Mouse (Mus musculus) yolk sac, embryonic 10.5 days (tissue): ENCODE measurements around the gene Hoxd12.
A peak's percentile ranks its signal among the peaks of the same experiment; 100 is the strongest.

Experiments used
- DNase-seq: peaks from one replicate; pipeline ENCODE4 v3.0.0-alpha.2; 2017; ENCODE audit warnings: low spot score

The Hoxd12 gene

DNA sequence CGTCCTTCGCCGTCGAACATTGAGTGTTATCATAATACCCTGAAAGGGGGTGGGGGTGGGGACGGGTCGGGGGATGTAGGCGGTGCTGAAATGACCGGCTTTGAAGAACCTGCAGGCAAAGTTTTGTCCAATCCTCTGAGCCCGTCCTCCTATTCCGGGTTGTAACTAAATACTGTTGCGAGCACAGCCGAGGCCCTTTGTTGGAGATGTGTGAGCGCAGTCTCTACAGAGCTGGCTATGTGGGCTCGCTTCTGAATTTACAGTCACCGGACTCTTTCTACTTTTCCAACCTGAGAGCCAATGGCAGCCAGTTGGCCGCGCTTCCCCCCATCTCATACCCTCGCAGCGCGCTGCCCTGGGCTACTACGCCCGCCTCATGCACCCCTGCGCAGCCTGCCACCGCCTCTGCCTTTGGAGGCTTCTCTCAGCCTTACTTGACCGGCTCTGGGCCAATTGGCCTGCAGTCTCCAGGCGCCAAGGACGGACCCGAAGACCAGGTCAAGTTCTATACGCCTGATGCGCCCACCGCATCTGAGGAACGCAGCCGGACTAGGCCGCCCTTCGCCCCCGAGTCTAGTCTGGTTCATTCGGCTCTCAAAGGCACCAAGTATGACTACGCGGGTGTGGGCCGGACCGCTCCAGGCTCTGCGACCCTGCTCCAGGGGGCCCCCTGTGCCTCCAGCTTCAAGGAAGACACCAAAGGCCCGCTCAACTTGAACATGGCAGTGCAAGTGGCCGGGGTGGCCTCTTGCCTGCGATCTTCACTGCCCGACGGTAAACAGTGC is at the start of gene Hoxd12:
Gene Hoxd12 (plus strand): TSS at position 133 of the 785 bp plus-strand sequence.
- no peak for DNase-seq

DNA sequence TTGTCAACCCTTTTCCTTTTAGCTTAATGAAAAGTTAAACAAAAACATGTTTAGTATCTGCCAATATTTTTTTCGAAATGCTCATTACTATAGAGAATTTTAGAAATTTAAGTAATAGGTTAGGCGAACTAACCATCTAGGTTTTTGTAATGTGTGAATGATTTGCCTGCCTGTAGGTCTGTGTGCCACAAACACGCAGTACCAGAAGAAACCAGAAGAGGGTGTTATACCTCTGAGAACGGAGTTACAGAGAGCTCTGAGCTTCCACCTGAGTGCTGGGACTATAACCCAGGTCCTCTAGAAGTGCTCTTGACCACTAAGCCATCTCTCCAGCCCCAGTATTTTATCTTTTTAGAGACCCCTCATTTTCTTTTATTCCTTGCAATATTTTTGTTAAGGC is 39.4 kb upstream of the Hoxd12 start:
- DNase-seq = no peak

DNA sequence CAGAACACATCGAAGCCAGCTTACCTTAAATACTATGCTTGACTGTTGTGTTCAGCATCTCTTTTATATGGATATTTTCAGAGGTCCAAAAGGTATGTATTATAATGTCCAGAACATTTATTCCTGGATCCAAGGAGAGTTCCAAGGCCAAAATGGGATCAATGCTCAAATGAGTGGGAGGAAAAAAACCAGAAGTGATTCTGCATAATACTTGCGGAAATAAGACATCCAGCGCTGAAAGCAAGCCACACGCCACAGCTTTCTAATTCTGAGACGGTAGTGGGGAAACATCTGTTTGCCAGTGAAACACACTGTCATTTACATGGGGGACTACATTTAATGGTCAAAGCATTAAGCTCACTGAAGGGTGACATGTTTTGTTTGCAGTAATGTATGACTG is 32.4 kb upstream of the Hoxd12 start:
- DNase-seq = no peak

DNA sequence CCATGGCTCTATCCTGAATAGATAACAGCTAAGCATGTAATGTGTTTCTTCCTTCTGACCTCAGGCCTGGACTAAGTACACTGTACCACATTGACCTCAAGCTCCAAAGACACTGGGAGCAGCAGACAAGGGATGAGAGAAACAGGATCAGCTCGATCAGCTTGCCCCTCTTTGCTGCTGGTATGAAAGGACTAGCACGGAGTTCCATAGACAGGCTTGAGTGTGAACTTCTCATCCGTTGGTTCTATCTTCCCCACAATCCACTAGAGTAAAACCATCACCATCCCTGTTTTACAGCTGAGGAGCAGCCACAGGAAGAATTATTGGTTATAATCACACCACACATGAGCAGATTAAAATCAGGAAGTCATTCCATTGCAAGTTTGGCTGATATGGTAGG is 29.2 kb upstream of the Hoxd12 start:
- no peak for DNase-seq

DNA sequence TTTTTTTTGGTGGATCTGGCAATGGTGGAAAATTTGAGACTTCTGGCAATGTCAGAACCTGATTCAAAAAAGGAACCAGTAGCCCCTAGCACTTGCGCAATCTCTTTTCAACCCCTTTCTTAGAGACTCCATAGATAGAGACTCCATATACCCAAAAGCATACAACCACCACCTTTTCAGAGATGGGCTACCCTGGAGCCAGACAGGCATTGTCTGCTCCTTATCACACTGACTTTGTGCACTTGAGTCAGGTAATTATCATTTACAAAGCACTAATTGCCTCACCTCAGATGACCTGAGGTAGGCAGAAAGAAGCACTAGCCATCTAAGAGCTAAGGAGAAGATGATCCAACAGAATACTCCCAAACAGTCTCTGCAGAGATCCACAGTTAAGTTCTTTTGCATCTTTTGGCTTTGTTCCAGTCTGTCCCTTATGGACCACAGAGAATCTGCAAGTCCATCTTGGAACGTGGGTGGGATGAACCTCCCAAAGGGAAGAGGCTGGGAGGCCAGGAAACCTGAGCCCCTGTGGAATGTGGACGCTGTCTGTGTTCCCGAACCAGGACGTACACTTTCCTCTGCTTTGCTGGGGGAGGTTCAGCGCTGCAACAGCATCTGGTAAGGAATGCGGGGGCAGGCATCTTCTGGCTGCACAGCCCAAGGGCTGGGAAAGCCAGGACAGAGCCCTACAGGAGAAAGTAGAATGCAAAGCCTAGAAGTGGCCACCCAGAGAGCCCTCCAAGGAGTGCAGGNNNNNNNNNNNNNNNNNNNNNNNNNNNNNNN is 27.5 kb upstream of the Hoxd12 start:
- no peak for DNase-seq

DNA sequence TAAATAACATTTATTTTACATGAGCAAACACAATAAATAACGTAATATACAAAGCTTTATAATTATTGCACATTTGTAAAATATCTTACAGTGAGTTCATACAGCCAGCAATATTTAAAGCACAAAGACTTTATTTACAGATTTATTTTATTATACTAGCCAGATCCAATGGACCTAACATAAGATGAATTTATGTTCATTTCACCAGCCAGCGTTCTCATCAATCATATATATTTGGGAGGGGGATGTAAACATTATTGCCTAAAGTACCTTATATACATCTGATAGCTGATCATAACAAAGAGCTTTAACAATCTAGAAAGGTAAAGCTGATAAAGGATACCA is 21.8 kb upstream of the Hoxd12 start:
- no peak for DNase-seq

DNA sequence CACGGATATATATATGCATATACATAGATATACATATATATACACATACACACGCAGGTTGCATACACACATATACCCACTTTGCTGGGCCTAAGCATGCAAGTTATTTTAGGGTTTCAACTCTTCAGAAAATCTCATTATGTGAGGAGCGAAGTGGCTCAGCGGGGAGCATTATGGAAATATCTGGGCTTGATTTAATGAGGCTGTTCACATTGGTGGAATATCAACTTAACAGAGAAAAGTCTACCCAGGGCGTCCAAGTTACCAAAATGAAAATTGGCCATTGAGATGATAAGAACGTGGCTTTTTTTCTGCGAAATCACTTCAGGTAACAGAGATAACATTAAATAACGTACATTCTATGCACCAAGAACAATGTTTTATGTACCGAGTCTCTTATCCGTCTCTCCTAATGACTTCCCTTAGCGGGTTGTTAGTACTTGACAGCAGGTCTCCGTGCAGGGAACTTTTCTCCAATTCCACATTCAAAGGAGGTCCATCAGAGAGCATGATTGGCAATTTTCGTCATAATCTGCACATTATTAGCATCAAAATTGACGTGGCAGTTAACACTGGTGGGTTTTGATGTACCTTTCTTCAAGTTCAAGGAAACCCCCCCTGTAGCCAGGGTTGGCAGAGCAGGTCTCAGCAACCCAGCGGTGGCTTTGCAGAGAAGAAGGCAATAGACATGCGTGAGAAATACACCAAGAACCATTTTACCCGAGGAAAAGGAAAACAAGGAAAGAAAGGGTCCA is 20.9 kb upstream of the Hoxd12 start:
- DNase-seq = no peak

DNA sequence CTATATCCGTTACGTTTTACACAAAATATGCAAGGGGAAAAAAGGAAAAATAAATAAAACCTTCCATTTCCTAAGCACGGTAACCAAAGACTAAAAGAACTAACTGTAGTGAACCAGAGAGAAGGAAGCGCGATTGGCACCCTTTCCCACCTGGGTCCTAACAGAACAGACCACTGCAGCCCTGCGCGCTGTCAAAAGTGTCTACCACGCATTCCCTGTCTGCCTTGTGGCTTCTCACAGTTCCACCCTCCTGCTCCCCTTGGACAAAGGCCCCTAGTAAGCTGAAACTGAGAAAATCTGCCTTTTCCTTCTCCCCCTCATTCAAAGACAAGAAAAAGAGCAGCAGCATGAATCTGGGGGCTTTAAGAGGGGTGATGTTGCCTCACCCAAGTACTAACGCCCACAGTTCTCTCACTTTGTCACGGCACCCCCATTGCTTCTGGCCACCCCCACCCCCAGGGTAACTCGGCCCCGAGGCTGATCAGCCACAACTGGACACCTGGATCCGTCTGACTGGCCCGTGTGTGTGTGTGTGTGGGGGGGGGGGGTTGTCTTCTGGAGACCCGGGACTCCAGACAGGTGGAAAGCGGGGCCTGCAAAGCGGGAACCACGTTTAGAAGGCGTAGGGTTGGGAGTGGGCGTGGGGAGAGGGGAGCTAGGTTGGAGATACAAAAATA is 19.9 kb upstream of the Hoxd12 start:
- no peak for DNase-seq

DNA sequence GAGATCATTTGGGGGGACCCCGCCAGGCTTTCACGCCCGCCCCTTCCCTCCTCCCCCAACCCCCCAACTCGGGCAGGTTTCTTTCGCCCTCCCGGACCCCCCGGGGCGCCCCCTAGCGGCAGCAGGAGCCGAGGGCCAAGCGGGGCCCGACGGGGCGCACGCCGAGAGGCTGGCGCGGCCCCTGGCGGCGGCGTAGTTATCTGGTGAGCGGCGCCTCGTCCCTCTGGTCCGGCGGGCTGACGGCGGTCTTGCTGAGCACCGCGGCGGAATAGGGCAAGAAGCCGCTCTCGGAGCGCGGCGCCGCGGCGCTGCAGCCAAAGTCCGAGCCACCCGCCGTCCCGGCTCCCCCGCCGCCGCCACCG is 19.4 kb upstream of the Hoxd12 start:
- DNase-seq = peak; percentile 8

DNA sequence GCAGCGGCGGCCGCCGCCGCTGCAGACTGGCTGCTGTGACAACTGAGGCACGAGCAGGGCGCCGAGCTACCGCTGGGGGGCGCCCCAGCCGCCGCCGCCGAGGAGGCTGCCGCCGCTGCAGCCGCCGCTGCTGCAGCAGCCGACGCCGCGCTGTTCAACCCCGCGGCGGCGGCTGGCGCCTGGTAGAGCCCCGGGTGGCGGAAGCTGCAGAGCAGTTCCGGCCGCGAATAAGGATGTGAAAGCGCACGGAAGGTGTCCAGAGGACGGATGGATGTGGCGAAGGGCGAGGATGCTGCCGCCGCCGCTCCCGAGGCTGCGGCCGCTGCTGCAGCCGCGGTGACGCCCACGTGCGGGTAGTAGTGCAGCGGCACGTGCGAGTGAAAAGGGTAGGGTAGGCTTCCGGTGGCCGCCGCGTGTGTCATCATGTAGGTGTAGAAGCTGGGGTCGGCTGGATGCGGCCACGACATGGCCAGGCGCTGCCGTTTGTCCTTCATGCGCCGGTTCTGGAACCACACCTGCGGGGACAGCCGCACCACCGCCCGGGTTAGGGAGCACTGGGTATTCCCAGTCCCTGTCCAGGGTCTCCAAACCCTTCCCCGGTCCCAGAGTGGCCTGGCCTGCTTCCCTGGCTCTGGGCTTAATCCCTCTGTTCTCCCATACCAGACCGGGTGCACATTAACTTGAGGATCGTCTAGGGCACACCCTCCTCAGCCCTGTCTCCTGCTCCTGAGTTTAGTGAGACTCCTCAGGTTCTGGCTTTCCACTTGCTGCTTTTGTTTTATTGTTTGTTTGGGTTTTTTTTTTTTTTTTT is 18.8 kb upstream of the Hoxd12 start:
- peak; percentile 34 for DNase-seq

DNA sequence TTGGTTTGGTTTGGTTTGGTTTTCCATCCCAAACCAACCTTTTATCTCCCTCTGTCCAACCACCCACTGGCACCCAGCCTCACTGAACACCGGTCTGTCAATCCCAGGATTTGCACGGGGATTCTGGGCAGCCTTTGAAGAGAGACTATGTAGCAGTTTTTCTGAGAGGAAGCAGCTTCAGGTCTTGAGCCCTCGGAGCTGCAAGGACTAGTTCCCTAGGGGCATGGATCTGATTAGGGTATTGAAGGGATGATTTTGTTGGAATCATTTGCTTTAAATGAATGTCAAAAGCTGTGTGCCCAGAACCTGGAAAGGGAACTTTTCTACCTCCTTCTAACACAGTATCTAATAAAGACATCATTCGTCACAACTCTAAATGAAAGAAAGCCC is 18.2 kb upstream of the Hoxd12 start:
- peak; percentile 6 for DNase-seq

DNA sequence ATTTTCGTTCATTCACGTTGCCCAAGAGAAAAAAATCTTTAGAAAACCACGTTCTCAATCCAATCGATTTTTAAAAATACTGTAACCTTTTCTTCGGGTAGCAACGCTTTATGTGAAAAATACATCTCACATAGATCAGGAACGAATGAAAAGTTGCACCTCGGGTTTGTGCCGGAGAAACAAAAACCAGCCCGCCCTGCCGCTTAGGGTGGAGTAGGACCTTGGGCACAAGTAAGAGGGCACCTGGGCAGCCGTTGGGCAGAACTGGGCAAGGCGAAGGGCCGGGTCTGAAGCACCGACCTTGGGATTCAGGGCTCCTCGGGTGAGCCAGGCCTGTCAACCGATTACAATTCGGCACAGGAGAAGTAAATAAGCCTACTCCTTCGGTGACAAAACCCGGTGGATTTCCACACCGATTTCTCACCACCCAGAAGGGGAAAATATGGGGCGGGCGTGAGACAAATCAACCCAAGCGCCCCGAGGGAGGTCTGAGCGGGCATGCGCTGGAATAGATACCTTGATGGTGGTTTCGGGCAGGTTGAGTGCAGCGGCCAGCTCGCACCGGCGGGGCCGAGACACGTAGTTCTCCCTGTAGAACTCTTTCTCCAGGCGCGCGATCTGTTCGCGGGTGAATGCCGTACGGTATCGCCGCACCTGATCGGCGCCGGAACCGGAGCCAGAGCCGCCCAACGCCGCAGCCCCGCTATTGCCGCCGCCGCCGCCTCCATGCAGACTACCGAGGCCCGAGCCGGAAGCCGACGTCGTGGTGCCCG is 17.4 kb upstream of the Hoxd12 start:
- DNase-seq = peak; percentile 29

DNA sequence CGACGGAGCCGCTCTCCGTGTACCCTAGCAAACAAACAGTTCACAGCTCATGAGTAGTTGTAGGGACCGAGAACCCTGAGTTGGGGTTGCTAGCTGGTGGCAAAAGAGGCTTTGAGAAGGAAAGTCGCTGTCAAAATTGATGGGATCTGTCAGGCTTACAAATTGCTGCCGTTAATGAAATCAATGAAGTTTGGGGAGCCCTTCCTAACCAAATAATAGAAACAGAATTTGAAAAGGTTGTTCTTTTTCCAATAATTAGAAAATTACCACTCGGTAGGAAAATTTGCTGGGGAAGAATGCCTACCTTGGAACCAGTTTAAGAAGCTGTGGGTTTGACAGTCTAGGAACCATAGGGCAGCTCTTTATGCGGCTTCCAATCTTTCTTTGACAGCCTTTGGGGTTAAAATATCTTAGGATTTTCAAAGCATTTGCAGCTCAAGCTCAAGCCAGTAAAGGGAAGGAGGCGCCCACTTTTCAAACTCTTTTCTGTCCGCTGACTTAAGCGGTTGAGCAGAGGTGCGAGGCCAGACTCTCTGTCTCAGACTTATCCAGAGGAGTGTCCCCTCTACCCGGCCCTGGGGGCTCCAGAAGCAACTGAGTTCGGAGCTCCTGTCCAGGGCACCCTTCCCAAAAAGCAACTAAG is 16.7 kb upstream of the Hoxd12 start:
- DNase-seq = no peak

DNA sequence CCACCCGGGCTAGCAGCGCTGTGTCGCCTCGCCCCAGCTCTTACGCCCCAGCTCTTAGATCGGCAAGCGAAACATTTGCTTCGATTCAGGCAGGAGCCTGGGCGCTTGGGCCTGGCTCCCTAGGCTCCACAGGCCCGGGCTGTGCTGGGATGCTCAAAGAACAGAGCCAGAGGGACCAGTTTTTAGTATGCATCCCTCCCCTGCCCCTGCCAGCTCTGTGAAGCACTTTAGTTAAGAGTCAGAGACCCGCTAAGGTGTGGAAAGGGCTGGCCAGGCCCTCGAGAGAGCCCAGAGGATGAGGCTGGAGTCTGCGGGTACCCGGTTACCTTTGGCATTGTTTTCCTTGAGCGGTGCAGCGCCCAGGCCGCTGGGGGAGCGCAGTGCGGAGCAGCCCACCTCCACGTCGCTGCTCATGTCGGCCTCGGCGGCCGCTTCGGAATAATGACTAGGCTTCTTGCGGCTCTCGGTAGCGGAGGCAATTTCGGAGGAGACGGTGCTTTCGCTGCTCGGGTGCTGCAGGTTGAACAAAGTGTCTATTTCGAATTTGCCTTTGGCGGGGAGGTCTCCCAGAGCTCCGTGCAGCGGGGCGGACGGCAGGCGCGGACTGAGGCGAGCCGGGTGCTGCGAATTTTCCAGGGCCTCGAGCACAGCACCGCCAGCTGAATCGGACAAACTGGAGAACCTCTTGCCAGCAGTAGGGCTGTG is 16.0 kb upstream of the Hoxd12 start:
- peak; percentile 16 for DNase-seq

DNA sequence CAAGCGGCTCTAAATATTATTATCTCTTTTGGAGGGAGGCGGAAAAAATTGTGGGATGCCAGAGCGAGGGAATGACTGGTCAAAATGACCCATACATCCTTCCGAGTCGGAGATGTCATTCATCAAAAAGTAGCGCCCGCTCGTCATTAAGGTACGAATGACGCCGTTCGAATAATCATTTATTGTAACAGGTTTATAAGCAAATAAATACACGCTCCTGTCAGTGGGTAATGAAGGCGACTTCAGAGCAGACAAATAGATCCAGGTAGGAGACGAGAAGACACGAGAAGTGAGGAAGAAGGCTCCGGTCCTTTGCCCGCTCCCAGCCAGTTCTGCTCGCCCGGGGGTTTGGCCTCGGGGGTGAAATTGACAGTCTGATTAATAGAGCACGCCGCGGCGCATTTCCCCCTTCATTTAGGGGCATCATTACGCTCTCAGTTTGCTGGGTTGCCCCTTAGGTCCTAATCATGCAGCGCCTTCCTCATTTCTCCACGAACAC is 15.3 kb upstream of the Hoxd12 start, which contains the start of gene Evx2:
Gene Evx2 (minus strand): TSS at position 51 of the 499 bp plus-strand sequence.
- peak; percentile 3 for DNase-seq

DNA sequence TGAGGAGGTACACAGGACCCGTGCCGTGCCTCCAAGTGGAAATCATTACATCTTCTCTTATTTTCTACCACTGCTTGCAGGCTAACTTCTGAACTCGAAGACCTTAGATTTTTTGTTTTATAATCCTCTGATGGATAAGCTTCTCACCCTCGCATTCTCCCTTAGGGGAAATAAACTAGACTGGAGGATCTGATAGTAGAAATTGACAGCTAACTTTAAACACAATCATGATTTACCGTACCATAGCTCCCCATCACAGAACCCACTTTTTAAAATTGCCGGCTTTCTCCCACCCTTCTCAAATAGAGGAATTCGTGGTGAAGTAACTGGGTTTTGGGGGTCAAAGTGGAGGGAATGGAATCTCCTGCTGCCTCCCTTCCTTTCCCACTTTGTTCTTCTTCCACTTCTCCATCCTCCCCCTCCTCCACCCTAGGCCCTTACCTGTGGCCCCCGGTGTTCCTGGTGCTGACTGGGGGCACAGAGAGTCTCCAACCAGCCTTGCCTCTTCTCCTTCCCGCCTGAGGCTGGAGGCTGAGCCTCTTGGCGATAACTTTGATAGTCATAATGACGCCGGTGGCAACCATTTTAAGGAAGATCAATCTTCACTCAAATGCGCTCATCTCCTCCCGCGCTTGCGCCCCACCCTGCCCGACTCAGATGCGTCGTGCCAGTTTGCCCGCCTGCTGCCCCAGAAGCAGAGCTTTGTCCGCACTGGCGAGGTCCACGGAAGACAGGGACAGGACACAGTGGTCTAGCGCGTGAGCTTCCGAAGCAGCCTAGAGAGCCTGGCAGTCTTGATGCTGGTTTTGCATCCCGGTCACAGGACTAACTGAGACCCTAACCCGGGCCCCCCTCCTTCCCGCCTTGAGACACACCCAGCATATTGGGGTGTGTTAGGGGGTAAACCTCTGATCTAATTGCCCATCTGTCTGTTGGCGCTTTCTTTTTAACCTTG is 14.1 kb upstream of the Hoxd12 start:
- DNase-seq = peak; percentile 6

DNA sequence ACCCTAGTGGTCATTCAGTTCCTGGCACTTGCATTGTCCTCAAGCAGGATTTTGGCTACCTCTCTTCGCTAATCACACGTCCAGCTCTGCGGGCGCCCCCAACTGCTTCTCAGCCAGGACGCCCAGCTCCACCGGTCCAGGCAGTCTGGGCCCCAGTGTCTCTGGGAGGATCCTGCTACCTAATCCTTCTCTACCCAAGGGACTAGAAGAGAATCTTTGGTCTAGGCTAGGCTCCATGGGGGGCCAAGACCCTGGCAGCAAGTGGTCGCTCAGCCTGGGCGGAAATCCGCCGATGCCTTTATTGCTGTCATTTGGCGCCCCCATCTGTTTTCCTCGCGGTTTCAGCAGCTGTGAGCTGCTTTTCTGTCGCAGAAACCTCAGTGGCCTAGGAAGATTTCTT is 13.1 kb upstream of the Hoxd12 start:
- DNase-seq = peak; percentile 41

DNA sequence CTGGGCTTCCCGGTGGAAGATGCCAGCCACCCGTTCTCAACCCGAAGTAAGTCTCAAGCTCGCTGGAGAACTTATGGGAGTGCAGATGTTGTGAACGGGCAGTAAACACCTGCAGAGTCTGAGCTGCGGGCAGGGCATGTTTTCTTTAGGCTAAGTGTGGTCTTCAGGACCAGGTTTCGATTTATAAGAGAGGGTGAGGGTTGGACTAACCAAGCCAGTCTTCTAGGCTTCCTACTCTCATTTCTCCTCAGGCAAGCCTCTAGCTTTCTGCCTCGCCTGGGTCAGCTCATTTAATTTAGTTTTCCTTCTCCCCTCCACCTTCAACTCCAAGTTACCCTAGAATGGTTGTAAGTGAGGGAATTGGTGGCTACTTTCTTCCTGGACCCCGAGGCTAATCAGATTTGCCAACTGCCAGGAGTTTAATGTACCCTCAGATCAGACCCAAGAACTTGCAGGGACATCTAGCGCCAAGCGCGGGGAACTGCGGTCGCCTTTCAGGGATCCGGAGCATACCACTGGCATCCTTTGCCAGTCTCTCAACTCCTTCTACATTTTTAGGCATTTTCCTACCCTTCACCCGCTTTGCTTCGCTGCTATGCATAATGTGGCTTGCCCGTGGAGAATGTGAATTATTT is 11.4 kb upstream of the Hoxd12 start:
- DNase-seq = peak; percentile 14
